ENCODE assay signal across 20 mouse cellular contexts in the genomic region with DNA sequence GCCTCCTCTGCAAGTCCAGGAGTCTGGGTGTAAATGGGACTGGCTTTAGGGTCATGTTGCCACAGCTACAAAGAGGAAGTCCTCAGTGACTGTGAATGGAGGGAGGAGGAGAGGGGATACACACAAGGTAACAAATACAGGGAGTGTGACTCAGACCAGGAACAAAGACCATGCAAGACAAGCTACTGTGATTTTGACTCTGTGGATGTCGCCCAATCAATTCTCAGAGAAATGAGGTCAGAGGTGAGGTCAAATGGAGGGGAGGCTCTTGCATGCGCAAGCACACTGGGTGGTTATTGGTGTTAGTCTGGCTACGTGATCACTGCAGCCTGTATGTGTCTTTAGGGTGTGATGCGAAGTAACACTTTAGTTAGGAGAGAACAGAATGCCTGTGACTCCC.
"Had no signal": no experiment of that assay in that cellular context is flagged by ENCODE, and none has a peak within 500 bp of the region (broad histone marks: within the 10 kb centered on the region; RNA-seq: fewer than 3 reads in every experiment).

No protein-coding gene starts in this region.

- H3K9ac ChIP-seq: limb, embryonic 13.5 days; liver, embryonic 12.5 days; liver, embryonic 15.5 days; lung, embryonic 15.5 days; midbrain, embryonic 12.5 days; midbrain, embryonic 15.5 days; neural tube, embryonic 13.5 days had no signal

- H3K4me3 ChIP-seq: left cerebral cortex, adult 2 months; limb, embryonic 13.5 days; liver, embryonic 12.5 days; liver, embryonic 15.5 days; lung, embryonic 15.5 days; midbrain, embryonic 12.5 days; midbrain, embryonic 15.5 days; neural tube, embryonic 13.5 days had no signal

- H3K36me3 ChIP-seq: liver, embryonic 12.5 days; liver, embryonic 15.5 days; lung, embryonic 15.5 days; midbrain, embryonic 12.5 days had no signal

- H3K9me3 ChIP-seq: limb, embryonic 13.5 days; liver, embryonic 12.5 days; liver, embryonic 15.5 days; lung, embryonic 15.5 days; midbrain, embryonic 12.5 days; midbrain, embryonic 15.5 days; neural tube, embryonic 13.5 days had no signal

- H3K27ac ChIP-seq: kidney, postnatal 0 days; left cerebral cortex, adult 2 months; limb, embryonic 13.5 days; liver, embryonic 12.5 days; liver, embryonic 15.5 days; lung, embryonic 15.5 days; midbrain, embryonic 12.5 days; midbrain, embryonic 15.5 days; neural tube, embryonic 13.5 days; stomach, postnatal 0 days had no signal

- H3K27me3 ChIP-seq: limb, embryonic 13.5 days; liver, embryonic 12.5 days; liver, embryonic 15.5 days; lung, embryonic 15.5 days; midbrain, embryonic 12.5 days; midbrain, embryonic 15.5 days; neural tube, embryonic 13.5 days had no signal

- H3K4me1 ChIP-seq: liver, embryonic 12.5 days; liver, embryonic 15.5 days; lung, embryonic 15.5 days had no signal

- DNase-seq: kidney, adult 2 months; kidney, postnatal 25 days; layer of hippocampus, postnatal 36 days; liver; lung, adult 18-20 months; lung, postnatal 10 days; lung, postnatal 36 days; right cerebral cortex, postnatal 4 days; thymus, adult 2 months; thymus, postnatal 25 days had no signal

- H3K4me2 ChIP-seq: limb, embryonic 13.5 days; liver, embryonic 12.5 days; liver, embryonic 15.5 days; lung, embryonic 15.5 days; midbrain, embryonic 12.5 days; midbrain, embryonic 15.5 days; neural tube, embryonic 13.5 days had no signal

- ATAC-seq: liver, embryonic 12.5 days; midbrain, embryonic 15.5 days had no signal
